Mouse (Mus musculus) left cerebral cortex, adult 8-10 months (tissue): ENCODE data around the gene Ssx2ip. TPM values are rescaled to one million over a fixed set of nuclear protein-coding genes. Genes with fewer than 3 reads are reported as not detected.

Experiments used
- microRNA-seq, 2 experiments: library from miRNA; unstranded; fragments of <30 nt; microRNA quantifications; one replicate each; pipeline ENCODE4 v1.2.0; 2022
- total RNA-seq, 4 experiments: library from RNA; stranded (reverse); gene quantifications; 2 replicates each; pipeline ENCODE4 v1.2.4; 2022

The Ssx2ip gene
- total RNA-seq, 4 experiments from 2014 or later = 81.7 to 96.1 (median 89.0) TPM

Small RNA genes lying within 50 kb of the gene (microRNA-seq; reads per million reads assigned to microRNA genes)
- 0 reads per million in 2 experiments for gene Gm22901

Other genes starting within 250 kb of the Ssx2ip start
- under 1 TPM; 0.24 to 0.60 (median 0.34) TPM for gene Lpar3, start 183.7 kb upstream of the Ssx2ip start, total RNA-seq
- gene Ctbs, start 45.2 kb downstream of the Ssx2ip start, total RNA-seq = 10 to 100 TPM in 1 of 4 experiments, 1 to 10 TPM in 3; 5.9 to 10.5 (median 9.7) TPM
- 1 to 10 TPM; 2.2 to 4.0 (median 3.0) TPM for gene Spata1, start 95.1 kb downstream of the Ssx2ip start, total RNA-seq
- gene Gng5, start 95.2 kb downstream of the Ssx2ip start, total RNA-seq = 10 to 100 TPM; 43.0 to 60.5 (median 49.9) TPM
- 10 to 100 TPM; 17.3 to 19.8 (median 17.8) TPM for gene Rpf1, start 116.8 kb downstream of the Ssx2ip start, total RNA-seq
- under 1 TPM; 0.30 to 0.72 (median 0.50) TPM for gene Uox, start 165.8 kb downstream of the Ssx2ip start, total RNA-seq
- gene Dnase2b, start 211.0 kb downstream of the Ssx2ip start, total RNA-seq = not detected
- not detected for gene 4930503B20Rik, start 246.7 kb downstream of the Ssx2ip start, total RNA-seq